Mouse (Mus musculus) frontal cortex, adult (tissue): ENCODE measurements around the gene Cyp2w1.

Source experiments
- ATAC-seq: cut with Nextera tagmentation; 2 replicates; pipeline ENCODE4 v1.9.2; 2017; ENCODE audit warnings: mild to moderate bottlenecking, moderate library complexity, mixed read lengths; ENCODE audit not compliant: low TSS enrichment

The Cyp2w1 gene

DNA sequence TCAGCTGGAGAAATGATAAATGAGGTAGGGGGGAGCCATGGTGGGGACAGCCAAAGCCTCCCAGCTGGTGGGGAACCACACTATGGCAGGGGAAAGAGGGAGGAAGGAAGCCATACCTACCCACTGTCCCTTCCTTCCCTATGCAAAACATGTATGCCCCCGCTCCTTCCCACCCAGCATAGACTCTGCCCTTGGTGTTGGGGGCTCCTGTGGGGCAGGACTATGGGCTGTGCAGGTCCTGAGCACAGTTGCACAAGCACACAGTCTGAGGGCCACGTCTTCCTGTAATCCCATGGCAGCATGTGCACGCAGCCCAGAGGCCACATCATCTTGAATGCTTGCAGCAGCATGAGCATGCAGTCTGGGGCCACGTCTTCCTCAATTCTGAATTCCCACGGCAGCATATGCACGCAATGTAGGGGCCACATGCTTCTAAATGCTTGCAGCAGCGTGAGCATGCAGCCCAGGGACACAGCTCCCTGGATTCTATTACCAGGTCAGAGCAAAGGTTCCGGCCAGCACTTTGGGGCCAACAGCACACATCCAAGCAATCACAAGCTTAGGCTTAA is 51.4 kb downstream of the Cyp2w1 start:
- ATAC-seq, result no peak

DNA sequence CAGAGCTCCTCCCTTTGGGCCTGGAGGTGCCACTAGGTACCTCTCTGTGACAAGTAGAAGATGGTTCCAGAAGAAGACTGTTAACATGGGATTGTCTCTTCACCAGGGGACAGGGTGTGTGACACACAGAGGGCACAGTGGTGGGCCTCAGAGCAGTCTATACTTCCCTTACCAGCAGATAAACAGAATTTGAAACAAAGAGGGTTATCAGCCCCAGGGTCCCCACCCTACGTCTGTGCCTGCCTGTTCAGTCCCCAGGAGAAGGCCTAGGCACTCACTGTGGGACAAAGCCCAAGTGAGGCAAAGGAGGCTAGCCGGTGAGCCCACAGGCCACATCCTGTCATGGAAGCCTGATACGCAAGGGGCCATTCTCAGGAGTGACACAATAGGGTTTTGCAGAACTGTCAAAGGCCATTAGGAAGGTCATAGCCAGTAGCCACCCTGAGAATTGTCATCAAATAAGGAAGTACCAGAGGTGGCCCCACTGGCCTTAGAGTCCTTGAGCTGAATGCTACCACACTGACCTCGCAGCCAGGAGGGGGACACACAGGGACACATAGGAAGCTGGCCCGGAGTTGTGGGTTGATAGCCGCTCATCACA is 52.5 kb downstream of the Cyp2w1 start, which contains the start of gene C130050O18Rik:
Gene C130050O18Rik, plus strand, starts transcription at position 480 of the 601 bp plus-strand sequence.
- ATAC-seq, result no peak

- no peak for ATAC-seq
Observed at GRCm38 (mm10) chr5:139405478-139405877, 53.1 kb downstream of the Cyp2w1 start.

GRCm38 (mm10) chr5:139405953-139406352 is 53.5 kb downstream of the Cyp2w1 start:
- no peak for ATAC-seq
